Mouse (Mus musculus) heart, adult 9 months (tissue): ENCODE data around the gene Tdrd7.

Experiments used
- DNase-seq, 2 experiments: peaks; one replicate each; pipeline ENCODE4 v3.0.0; 2022; ENCODE audit warnings: low spot score in 2 of 2

Gene Tdrd7

DNA sequence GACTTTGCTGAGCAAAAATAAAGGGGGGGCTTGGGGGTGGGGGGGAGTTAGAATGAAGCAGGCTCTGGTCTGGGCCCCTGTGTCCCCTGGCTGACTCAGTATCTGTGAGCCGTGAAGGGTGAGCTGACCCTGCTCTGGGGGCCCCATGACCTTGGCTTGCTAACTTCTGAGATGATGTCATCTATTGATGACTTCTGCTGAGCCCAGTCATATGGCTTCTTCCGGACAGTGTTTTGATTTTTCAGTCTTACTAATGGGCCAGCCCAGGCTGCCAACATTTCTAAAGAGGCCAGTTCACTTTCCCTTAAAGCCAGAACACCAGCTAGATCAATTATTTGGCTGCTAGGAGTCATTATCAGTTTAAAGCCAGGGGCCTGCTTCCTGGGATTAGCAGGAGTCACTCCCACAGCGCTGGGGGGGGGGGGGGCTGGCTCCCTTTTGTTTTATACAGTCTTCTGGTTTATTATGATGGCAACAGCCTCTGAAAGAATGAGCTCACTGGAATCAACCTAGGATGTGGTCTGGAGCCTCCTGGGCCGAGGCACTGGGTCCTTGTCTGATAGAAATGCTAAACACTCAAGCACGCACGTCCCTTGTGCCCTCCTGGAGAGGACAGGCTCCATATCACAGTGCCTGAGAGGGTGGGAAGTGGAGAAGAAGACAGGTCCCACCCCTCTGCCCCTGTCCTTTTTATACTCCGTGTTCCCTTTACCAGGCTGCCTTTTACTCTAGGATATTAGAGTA lies 76.8 kb downstream of the Tdrd7 start:
- no peak for DNase-seq

DNA sequence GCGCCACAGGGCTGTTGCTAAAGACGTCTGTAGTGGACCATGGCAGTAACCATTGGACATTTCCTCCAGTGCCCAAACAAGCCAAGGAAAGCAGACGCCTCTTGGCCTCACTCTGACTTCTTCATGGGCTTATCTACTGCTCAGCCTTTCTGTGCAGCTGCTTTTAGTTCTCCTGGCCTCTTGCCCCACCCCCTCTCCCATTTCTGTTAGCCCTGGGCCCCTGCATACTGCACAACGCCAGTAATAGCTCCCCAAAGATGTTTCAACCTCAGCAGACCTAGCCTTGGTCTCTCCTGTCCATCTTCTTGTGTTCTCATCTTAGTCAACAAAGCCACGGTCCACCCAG lies 77.3 kb downstream of the Tdrd7 start:
- no peak for DNase-seq

DNA sequence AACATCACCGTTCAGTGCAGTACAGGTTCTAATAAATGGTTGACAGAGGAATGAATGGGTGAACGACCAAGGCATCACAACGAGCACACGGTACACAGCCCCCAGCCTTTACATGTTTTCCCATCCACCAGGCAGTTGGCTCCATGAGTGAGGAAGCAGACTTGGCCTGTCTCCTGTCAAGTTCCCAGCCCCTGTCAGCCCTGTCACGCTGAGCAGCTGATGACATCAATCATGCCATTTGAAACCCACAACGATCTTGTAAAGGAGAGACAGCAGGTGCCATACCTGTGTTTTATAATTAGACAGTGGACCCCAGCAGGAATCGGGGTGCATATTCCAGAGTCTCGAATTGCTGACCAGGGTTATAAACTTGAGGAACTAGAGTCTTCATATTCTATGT lies 78.2 kb downstream of the Tdrd7 start:
- DNase-seq: no peak

DNA sequence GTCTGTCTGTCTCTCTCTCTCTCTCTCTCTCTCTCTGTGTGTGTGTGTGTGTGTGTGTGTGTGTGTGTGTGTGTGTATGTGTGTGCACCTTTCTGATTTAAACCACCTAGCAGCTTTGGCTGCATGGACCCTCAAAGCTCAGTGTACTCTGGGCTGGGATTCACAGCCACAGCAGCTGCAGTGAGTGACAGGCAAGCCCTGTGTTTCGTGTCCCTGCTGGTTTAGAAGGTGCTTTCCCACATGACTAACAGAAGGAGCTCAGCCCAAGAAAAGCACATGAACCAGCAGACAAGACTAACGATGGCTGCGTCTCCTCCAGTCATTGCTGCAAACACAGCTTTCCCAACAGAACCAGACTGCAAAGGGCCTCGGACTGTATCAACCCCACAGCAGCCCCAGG lies 82.8 kb downstream of the Tdrd7 start:
- no peak for DNase-seq

DNA sequence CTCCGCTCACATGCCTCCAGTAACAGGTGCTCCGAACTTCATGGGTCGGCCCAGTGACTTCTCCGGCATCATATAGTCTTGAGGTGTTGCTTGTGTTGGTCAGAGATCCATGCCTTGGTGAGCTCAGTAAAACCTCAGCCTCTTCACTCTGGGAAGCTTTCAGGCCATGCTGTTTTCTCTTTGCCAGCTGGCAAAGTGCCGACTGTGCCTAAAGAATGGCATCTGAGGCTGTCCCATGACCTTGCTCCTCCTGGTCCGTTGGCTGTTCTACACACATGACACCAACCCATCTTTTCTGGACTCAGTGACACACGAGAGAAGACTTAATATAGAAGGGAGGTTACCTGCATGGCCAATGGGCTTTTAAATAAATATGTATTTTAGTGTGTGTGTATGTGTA lies 83.3 kb downstream of the Tdrd7 start:
- no peak for DNase-seq

DNA sequence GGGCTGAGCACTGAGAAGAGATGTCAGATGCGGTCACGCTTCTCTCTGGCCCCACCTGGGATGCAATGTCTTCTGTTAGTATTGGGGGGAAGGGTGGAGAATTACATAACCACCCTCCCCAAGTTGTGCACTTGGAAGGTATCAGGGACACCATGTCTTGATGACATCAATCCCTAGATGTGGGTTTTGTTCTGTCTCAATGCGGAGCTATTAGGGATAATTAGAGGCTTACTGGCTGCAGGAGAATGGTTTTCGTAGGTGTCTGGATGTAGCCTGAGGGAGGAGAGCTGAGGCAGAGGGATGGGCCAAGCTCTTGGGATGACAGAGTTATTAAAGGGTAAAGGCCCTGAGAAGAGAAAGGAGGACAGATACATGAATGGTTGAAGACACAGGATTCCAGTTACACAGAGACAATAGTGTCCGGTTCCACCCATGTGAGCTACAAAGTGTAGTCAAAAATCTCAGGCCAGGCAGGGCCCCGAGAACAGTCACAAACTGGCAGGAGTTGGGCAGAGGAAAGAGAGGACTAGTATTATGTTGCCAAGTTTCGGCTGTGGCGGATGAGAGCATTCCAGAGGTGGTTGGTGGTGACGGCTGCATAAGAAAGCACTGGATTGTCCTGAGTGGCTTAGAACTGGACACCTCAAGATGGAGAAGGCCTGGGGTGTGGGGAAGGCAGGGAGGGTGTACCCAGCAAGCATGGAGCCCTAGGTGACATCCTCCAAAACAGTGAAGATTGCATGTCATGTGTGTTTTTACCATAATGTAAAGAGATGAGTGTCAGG lies 88.4 kb downstream of the Tdrd7 start:
- DNase-seq: no peak

DNA sequence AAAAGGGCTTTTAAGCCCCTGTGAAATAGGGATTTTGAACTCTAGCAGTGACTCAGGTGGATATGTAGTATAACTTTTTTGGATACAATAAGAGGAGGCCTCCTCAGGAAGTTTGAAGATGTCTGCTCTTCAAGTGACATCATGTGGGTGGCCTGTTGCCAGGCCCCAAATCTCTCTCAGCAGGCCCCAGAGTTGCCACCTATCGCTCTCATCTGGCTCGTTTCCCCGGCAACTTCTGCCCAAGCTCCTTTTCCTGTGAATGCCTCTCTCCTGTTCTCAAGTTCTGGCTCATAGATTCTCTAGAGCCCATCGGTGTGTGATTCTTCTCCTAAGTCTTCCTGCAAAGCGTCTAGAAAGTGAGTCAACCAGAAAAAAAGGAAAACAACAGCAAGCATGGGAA lies 91.0 kb downstream of the Tdrd7 start:
- no peak for DNase-seq

DNA sequence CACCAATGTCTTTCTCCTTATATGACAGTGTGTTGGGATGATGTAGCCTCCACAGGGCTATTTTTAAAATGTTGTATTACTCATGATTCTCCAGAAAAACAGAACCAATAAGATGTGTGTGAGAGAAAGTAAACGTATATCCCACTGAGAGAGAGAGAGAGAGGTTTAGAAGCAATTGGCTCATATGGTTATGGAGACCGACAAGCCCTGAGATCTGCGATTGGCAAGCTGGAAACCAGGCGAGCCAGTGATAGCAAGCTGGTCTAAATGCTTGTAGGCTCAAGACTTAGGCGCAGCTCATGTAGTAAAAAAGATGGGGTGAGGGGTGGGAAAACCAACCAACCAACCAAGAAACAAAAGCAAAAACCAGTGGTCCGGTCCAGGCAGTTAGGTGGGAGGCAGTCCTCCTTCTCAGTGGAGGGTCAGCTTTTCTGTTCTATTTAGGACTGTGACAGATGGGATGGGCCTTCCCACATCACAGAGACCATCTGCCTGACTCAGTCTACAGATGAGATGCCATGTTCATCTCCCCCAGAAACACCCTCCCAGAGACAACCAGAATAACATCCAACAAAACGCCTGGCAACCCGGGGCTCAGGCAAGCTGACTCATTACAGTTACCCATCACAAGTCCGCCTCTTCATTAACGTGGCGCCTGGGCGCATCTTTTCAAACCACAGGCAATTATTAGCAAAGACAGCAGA lies 96.3 kb downstream of the Tdrd7 start:
- no peak for DNase-seq

DNA sequence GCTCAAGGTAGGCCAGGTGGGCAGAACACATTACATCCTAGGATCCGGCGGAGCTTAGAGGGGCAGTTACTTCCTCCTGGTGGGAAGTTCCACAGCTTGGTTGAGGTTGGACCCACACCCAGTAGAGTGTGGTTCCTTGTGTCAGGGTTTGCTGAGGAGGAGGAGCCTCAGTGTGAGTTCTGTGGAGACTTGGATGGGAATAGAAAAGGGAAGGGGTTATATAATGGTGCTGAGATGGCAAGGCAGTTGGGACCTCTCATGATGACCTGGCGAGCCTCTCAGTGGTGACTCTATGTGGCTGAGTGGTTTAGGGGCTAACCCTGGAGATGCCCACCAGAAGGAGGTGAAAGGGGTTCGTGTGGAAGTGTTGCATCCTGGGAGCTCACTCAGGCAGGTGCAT lies 98.7 kb downstream of the Tdrd7 start:
- no peak for DNase-seq

DNA sequence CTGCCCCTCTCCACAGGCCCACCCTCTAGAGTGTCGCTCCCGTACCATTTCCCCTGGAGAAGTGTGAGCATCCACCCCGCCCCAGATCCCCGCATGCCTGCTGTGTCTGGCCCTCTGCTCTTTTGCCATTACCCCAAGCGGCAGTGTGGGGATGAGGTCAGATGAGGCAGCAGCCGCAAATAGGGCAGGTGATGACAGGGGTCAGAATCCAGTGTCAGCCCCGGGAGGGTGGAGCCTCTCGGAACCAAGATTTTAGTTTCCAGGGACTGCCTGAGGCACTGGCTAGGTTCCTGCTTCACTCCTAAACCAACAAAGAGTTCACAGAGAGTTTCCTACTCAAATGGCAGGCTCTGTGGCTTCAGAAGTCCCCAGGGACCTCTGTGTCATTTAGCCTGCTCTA lies 99.1 kb downstream of the Tdrd7 start:
- peak; percentile 70 to 79 for DNase-seq

DNA sequence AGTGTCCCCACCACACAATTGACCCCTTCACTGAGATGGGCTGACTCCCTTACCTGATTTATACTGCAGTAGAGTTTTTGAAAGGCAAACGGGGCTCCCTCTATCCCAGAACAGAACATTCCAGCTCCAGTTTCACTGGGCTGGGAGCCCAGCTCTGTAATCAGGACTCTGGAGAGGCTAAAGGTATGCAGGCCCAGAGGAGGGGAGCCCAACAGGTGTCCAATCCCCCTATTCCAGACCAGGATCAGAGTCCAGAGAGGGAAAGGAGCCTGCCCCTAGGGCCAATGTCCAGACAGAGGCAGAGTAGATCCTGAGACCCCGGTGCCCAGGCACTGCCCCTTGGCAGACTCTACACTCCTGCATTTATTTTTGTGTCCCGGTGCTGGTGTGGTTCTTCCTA lies 99.8 kb downstream of the Tdrd7 start:
- peak; percentile 66 to 76 for DNase-seq

DNA sequence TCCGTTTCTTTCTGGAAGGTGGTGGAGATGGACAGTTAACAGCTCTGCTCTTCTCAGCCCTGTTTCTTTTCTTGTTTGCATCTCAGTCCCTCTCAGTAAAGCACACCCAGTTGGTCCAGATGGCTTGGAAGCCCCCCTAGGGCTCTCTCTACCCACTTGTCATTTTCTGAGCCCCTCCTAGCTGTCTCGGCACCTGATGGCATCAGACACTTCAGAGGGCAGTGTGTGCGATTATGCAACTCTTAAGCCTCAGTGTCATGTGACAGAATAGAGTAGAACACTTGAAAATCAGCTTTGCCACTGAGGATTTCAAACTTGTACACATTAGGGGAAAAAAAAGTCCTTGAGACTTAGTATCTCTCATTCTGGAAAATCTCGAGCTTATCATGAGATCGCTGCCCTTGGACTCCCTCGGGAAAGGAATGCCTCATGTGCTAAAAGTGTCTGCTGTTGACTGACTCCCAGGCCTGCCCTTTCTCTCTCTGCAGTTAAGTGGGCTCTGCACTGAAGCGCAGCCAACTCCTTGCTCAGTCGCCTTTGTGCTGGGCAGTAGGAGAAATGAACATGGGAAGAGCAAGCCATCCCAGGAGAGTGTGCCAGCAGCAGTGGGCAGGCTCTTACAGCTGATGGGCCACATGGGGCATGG lies 100.7 kb downstream of the Tdrd7 start:
- peak in 1 of 2 experiments; percentile 54 for DNase-seq

DNA sequence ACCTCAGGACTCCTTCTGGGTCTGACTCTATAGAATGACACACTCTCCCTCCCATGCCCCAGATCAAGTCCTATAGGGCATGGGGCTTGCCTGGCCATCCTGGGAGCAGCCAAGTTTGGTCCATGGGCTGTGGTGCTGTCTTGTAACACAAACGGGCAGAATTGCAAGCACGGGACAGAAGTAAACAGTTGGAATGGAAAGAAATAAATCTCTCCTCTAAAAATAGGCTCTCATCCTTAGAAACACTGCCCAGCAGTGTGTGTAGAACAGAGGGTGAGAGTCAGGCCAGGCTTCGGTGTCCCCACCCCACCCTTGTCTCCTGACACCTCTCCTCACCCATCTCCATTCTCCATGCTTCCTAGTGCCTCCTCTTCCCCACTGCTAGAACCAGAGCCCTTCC lies 102.9 kb downstream of the Tdrd7 start:
- no peak for DNase-seq

DNA sequence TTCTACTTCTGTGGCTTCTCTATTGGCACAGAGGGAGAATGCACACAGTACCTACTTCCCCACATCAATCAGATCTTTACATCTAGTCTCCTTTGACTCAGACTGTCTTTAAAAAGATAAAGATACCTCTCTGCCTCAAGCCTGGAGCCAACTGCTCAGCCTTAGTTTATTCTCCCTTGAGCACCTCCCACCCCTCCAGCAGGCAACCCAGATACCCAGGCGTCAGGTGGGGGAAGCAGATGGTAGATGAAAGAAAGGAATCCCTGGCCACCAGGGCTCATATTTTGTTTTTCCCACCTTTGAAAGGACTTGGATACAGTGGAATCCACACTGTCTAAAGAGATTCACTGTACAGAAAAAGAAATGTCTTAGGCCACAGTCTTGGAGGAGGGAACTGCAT lies 103.4 kb downstream of the Tdrd7 start:
- DNase-seq: no peak

DNA sequence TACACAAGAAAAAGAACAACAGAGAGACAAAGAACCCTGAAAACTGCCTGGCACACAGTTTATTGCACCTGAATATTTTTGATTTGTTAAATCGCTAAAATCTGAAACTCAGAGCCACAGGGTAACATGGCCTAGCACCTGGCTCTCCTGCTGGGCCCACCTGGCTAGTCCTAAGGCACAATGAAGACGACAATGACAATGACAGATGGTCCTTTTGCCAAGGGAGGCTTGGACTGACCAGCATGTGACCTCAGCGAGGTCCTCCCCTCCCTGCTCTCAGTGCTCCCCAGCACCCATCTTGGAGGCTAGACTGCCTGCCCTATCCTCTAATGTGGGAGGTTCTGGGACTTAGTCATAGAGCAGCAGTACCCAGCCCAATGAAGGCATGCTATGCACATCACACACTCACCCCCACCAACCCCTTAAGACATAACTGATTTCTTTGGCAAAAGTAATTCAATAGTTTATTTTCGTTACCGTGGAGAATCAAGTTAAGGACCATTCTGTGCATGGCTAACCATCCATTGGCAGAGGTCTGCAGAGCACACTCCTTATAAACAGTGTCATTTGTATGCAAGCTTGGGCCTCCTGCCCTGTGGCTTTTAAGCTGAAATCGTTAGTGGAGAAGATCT lies 104.8 kb downstream of the Tdrd7 start:
- DNase-seq: no peak

DNA sequence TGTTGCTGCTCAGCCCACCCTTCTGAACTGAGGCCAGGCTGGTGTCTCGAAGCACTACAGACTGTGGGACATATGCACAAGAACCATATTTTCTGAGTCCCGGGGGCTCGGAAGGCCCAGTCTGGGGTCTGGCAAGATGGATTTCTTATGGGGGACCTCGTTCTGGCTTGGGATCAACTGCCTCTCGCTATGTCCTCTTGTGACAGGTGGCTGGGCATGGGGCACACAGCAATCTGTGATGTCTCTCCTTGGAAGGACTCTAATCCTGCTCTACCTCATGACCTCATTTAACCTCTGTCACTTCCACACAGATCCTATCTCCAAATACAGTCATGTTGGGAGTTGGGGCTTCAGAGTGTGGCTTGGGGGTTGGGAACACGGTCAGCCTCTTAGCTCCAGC lies 107.5 kb downstream of the Tdrd7 start:
- DNase-seq: no peak

DNA sequence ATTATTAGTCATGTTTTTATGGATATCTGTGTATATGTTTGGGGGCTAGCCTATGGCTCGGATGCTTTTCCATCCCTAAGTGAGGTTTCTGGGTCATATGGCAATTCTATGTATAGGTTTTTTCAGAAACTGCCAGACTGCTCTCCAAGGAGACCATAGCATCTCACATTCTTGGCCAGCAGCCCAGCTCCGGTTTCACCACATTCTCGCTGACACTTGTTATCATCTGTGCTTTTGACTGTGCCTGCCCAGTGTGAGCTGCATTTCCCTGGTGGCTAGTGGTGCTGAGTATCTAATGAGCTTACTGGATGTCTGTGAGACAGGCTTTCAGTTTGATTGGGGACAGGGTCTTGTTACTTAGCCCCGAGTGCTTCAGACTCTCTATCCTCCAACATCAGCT lies 108.6 kb downstream of the Tdrd7 start:
- DNase-seq: peak in 1 of 2 experiments; percentile 67

DNA sequence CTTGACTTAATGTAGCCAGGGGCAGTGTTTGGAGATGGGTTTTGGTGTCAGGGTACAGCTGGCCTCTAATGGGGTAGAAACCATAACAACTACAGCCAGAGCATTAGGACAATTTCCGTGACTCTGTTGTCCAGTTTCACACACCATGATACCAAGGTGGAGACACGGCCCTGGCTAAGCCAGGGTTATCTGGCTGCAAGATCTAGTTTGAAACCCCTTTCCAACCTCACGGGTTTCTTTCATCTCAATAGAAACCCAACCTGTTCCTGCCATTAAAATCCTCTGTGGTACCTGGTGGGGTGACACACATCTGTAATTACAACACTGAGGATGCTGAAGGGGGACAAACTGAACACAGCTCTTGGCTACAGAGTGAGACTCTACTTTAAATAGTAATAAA lies 110.5 kb downstream of the Tdrd7 start:
- DNase-seq: no peak

DNA sequence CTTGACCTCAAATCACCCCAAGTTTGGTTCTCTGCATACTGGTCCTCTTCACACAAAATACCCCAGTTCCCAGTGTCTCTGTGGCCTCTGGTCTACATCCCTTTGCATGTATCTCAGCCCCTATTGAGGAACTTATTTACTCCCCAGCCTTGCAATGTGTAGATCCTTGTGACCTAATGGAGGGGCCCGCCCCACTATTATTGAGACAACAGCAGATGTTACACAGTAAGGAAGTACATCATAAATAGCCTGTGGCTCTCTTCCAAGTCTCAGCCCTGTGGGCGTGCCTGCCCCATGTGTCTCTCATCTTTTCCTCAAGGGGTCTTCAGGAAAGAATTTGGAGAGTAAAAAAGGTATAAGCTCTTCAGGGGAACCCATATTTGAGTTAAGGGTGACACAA lies 111.8 kb downstream of the Tdrd7 start:
- no peak for DNase-seq

DNA sequence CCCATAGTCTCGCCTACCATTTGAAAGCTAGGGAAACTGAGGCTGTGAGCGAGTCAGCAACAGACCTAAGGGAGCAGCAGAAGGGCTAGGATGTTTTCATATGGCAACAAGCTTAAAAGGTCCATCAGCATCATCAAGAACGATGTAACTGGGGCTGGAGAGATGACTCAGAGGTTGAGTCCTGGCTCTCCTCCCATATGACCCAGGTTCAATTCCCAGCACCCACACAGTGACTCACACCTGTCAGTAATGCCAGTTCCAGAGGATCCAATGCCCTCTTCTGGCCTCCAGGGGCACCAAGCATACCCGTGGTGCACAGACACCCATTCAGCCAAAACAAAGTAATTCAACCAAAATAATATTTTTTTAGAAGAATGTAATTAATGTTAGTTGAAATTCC lies 115.1 kb downstream of the Tdrd7 start:
- DNase-seq: no peak

DNA sequence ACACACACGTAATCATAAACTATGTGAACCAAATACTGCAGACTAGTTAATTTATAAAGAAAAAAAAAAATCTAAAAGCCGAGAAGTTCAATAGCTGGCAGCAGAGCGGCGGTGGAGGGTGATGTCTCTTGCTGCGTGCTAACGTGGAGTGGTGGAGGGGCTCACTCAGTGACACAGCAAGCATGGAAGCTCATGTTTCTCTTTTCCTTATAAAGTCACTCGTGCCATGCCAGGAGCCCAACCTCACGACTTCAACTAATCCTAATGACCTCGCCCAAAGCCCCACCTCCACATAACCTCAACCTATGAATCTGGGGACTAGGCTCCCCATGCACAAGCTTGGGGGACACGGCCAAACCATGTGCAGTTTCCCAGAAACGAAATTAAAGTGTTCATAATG lies 117.4 kb downstream of the Tdrd7 start:
- DNase-seq: no peak
